Mouse (Mus musculus): Measurements from ENCODE around the gene Olfr1053. TPM values are rescaled to one million over a fixed set of nuclear protein-coding genes. Genes with fewer than 3 reads are reported as not detected.
"Not testable (repeated sequence)": the region's sequence is repeated elsewhere in the genome, so short reads cannot be mapped to it uniquely, and the experiment has no call there.

Gene Olfr1053
- polyA plus RNA-seq, 2 experiments, result not detected

DNA sequence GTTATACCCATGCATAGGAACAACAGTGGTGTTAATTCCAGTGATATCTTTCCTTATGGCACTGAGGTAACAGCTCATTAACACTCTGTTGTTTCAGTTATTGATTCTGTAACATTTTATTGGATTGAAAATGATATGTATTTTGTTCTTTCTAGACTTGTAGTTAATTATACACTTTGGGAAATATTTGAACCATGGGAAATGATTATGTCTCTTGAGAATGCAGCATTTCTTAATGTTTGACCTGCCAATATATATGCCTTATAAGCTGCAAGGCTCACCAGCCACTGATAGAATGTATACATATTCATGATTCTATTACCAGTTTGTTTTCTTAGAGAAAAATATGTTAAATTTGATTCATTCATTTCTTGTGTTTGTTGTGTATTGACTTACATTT is 22.9 kb downstream of the Olfr1053 start, which contains the start of gene Olfr1052:
Gene Olfr1052, plus strand, starts transcription at position 301 of the 400 bp plus-strand sequence.
- no peaks in the 10 kb centered on the region for H3K36me3 ChIP-seq (replicated peaks; ENCODE audit: control insufficient read depth, insufficient read depth, low read depth)
- no peaks in the 10 kb centered on the region for H3K9me3 ChIP-seq (ENCODE audit: control insufficient read depth, low read length)

DNA sequence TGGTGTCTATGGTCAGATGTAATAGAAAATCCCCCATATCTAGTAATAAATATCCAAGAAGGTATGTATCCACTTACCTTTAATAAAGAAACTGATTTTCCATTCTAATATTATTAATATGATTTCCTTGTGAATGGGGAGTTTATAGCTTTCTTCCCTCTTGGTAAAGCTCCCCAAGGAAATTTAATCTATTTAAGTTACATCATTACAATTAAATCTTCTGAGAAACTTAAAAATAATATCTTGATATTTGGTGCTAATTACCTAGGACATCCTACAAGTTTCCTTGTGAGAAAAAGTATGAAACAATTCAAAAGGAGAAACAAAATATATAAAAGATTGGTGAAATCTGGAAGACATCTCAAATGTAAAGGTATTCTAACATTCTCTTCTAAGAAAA is 36.1 kb downstream of the Olfr1053 start, which contains the start of gene Olfr1051:
Gene Olfr1051, minus strand, starts transcription at position 101 of the 400 bp plus-strand sequence.
- not testable (repeated sequence) for H3K4me3 ChIP-seq (ENCODE audit: insufficient read depth in 1 of 2, low read depth in 2 of 2, low read length in 2 of 2); H3K9ac ChIP-seq (replicated peaks); ATAC-seq (ENCODE audit: insufficient read depth)

More for the DNA sequence above, 22.9 kb downstream of the Olfr1053 start, which contains the start of gene Olfr1052:
- Histone ChIP-seq H3K9ac (replicated peaks) (no peak within 1 kb of the TSS), H3K27ac (no peak within 1 kb of the TSS), H3K27me3 (ENCODE audit: control insufficient read depth, insufficient read depth, low read length) (no peaks in the 10 kb centered on the region), H3K4me2 (ENCODE audit: low read depth) (no peak within 1 kb of the TSS), H3K4me3 (ENCODE audit: insufficient read depth in 1 of 2, low read depth in 2 of 2, low read length in 2 of 2) (no peak within 1 kb of the TSS), H3K4me1 (replicated peaks; ENCODE audit: control insufficient read depth in 2 of 2, insufficient read depth in 2 of 2, low read length in 1 of 2) (no peaks in the 10 kb centered on the region)
- ATAC-seq (ENCODE audit: insufficient read depth) (no peak), DNase-seq (ENCODE audit: low read depth in 3 of 3, low spot score in 3 of 3) (no peak)
- TF ChIP-seq EP300 (IDR thresholded peaks at IDR 0.05; ENCODE audit: low read depth) (no peak), CTCF (IDR thresholded peaks at IDR 0.05; ENCODE audit: low read depth) (no peak)

More for the DNA sequence above, 36.1 kb downstream of the Olfr1053 start, which contains the start of gene Olfr1051:
- not testable (repeated sequence) for DNase-seq (ENCODE audit: low read depth in 3 of 3, low spot score in 3 of 3); H3K27ac ChIP-seq; H3K36me3 ChIP-seq (replicated peaks; ENCODE audit: control insufficient read depth, insufficient read depth, low read depth); H3K27me3 ChIP-seq (ENCODE audit: control insufficient read depth, insufficient read depth, low read length); H3K4me1 ChIP-seq (replicated peaks; ENCODE audit: control insufficient read depth in 2 of 2, insufficient read depth in 2 of 2, low read length in 1 of 2); H3K4me2 ChIP-seq (ENCODE audit: low read depth); H3K9me3 ChIP-seq (ENCODE audit: control insufficient read depth, low read length)

Other genes starting within 250 kb of the Olfr1053 start
- not detected in 2 replicates for gene Olfr1036, start 241.3 kb downstream of the Olfr1053 start, polyA plus RNA-seq (2012; rRNA removed)
- gene Olfr1036, start 241.3 kb downstream of the Olfr1053 start, polyA plus RNA-seq (2014; fragmentation: Nextera tagmentation; extraction: Ambion mirVana), result not detected in 2 replicates
- gene Olfr1037, start 227.9 kb downstream of the Olfr1053 start, polyA plus RNA-seq (2012; rRNA removed), result not detected in 2 replicates
- gene Olfr1037, start 227.9 kb downstream of the Olfr1053 start, polyA plus RNA-seq (2014; fragmentation: Nextera tagmentation; extraction: Ambion mirVana), result not detected in 2 replicates
- gene Olfr1039, start 179.4 kb downstream of the Olfr1053 start, polyA plus RNA-seq (2012; rRNA removed), result not detected in 2 replicates
- gene Olfr1039, start 179.4 kb downstream of the Olfr1053 start, polyA plus RNA-seq (2014; fragmentation: Nextera tagmentation; extraction: Ambion mirVana), result not detected in 2 replicates
- not detected in 2 replicates for gene Olfr1040, start 168.6 kb downstream of the Olfr1053 start, polyA plus RNA-seq (2012; rRNA removed)
- not detected in 2 replicates for gene Olfr1040, start 168.6 kb downstream of the Olfr1053 start, polyA plus RNA-seq (2014; fragmentation: Nextera tagmentation; extraction: Ambion mirVana)
- not detected in 2 replicates for gene Olfr1042, start 153.4 kb downstream of the Olfr1053 start, polyA plus RNA-seq (2012; rRNA removed)
- not detected in 2 replicates for gene Olfr1042, start 153.4 kb downstream of the Olfr1053 start, polyA plus RNA-seq (2014; fragmentation: Nextera tagmentation; extraction: Ambion mirVana)
- gene Olfr1043, start 147.8 kb downstream of the Olfr1053 start, polyA plus RNA-seq (2012; rRNA removed), result not detected in 2 replicates
- not detected in 2 replicates for gene Olfr1043, start 147.8 kb downstream of the Olfr1053 start, polyA plus RNA-seq (2014; fragmentation: Nextera tagmentation; extraction: Ambion mirVana)
- gene Olfr1044, start 137.5 kb downstream of the Olfr1053 start, polyA plus RNA-seq (2012; rRNA removed), result not detected in 2 replicates
- not detected in 2 replicates for gene Olfr1044, start 137.5 kb downstream of the Olfr1053 start, polyA plus RNA-seq (2014; fragmentation: Nextera tagmentation; extraction: Ambion mirVana)
- not detected in 2 replicates for gene Olfr52, start 129.6 kb downstream of the Olfr1053 start, polyA plus RNA-seq (2012; rRNA removed)
- not detected in 2 replicates for gene Olfr52, start 129.6 kb downstream of the Olfr1053 start, polyA plus RNA-seq (2014; fragmentation: Nextera tagmentation; extraction: Ambion mirVana)
- not detected in 2 replicates for gene Olfr1045, start 112.3 kb downstream of the Olfr1053 start, polyA plus RNA-seq (2012; rRNA removed)
- gene Olfr1045, start 112.3 kb downstream of the Olfr1053 start, polyA plus RNA-seq (2014; fragmentation: Nextera tagmentation; extraction: Ambion mirVana), result not detected in 2 replicates
- gene Olfr1046, start 96.0 kb downstream of the Olfr1053 start, polyA plus RNA-seq (2012; rRNA removed), result not detected in 2 replicates
- not detected in 2 replicates for gene Olfr1046, start 96.0 kb downstream of the Olfr1053 start, polyA plus RNA-seq (2014; fragmentation: Nextera tagmentation; extraction: Ambion mirVana)
- gene Olfr1047, start 83.9 kb downstream of the Olfr1053 start, polyA plus RNA-seq (2012; rRNA removed), result not detected in 2 replicates
- not detected in 2 replicates for gene Olfr1047, start 83.9 kb downstream of the Olfr1053 start, polyA plus RNA-seq (2014; fragmentation: Nextera tagmentation; extraction: Ambion mirVana)
- gene Olfr1048, start 75.0 kb downstream of the Olfr1053 start, polyA plus RNA-seq (2012; rRNA removed), result not detected in 2 replicates
- not detected in 2 replicates for gene Olfr1048, start 75.0 kb downstream of the Olfr1053 start, polyA plus RNA-seq (2014; fragmentation: Nextera tagmentation; extraction: Ambion mirVana)
- gene Olfr1049, start 57.0 kb downstream of the Olfr1053 start, polyA plus RNA-seq (2012; rRNA removed), result not detected in 2 replicates
- not detected in 2 replicates for gene Olfr1049, start 57.0 kb downstream of the Olfr1053 start, polyA plus RNA-seq (2014; fragmentation: Nextera tagmentation; extraction: Ambion mirVana)
- not detected in 2 replicates for gene Olfr1051, start 36.2 kb downstream of the Olfr1053 start, polyA plus RNA-seq (2012; rRNA removed)
- not detected in 2 replicates for gene Olfr1051, start 36.2 kb downstream of the Olfr1053 start, polyA plus RNA-seq (2014; fragmentation: Nextera tagmentation; extraction: Ambion mirVana)
- gene Olfr1052, start 22.8 kb downstream of the Olfr1053 start, polyA plus RNA-seq (2012; rRNA removed), result not detected in 2 replicates
- not detected in 2 replicates for gene Olfr1052, start 22.8 kb downstream of the Olfr1053 start, polyA plus RNA-seq (2014; fragmentation: Nextera tagmentation; extraction: Ambion mirVana)
- gene Olfr1054, start 20.1 kb upstream of the Olfr1053 start, polyA plus RNA-seq (2012; rRNA removed), result not detected in 2 replicates
- gene Olfr1054, start 20.1 kb upstream of the Olfr1053 start, polyA plus RNA-seq (2014; fragmentation: Nextera tagmentation; extraction: Ambion mirVana), result not detected in 2 replicates
- gene Olfr1055, start 35.0 kb upstream of the Olfr1053 start, polyA plus RNA-seq (2012; rRNA removed), result not detected in 2 replicates
- gene Olfr1055, start 35.0 kb upstream of the Olfr1053 start, polyA plus RNA-seq (2014; fragmentation: Nextera tagmentation; extraction: Ambion mirVana), result not detected in 2 replicates
- gene Olfr1056, start 47.2 kb upstream of the Olfr1053 start, polyA plus RNA-seq (2012; rRNA removed), result not detected in 2 replicates
- not detected in 2 replicates for gene Olfr1056, start 47.2 kb upstream of the Olfr1053 start, polyA plus RNA-seq (2014; fragmentation: Nextera tagmentation; extraction: Ambion mirVana)
- gene Olfr1057, start 63.1 kb upstream of the Olfr1053 start, polyA plus RNA-seq (2012; rRNA removed), result not detected in 2 replicates
- not detected in 2 replicates for gene Olfr1057, start 63.1 kb upstream of the Olfr1053 start, polyA plus RNA-seq (2014; fragmentation: Nextera tagmentation; extraction: Ambion mirVana)
- not detected in 2 replicates for gene Olfr1058, start 73.3 kb upstream of the Olfr1053 start, polyA plus RNA-seq (2012; rRNA removed)
- not detected in 2 replicates for gene Olfr1058, start 73.3 kb upstream of the Olfr1053 start, polyA plus RNA-seq (2014; fragmentation: Nextera tagmentation; extraction: Ambion mirVana)
- gene Olfr1061, start 98.8 kb upstream of the Olfr1053 start, polyA plus RNA-seq (2012; rRNA removed), result not detected in 2 replicates
- gene Olfr1061, start 98.8 kb upstream of the Olfr1053 start, polyA plus RNA-seq (2014; fragmentation: Nextera tagmentation; extraction: Ambion mirVana), result not detected in 2 replicates
- gene Olfr1062, start 111.5 kb upstream of the Olfr1053 start, polyA plus RNA-seq (2012; rRNA removed), result not detected in 2 replicates
- gene Olfr1062, start 111.5 kb upstream of the Olfr1053 start, polyA plus RNA-seq (2014; fragmentation: Nextera tagmentation; extraction: Ambion mirVana), result not detected in 2 replicates
- gene Olfr1065, start 135.3 kb upstream of the Olfr1053 start, polyA plus RNA-seq (2012; rRNA removed), result not detected in 2 replicates
- gene Olfr1065, start 135.3 kb upstream of the Olfr1053 start, polyA plus RNA-seq (2014; fragmentation: Nextera tagmentation; extraction: Ambion mirVana), result not detected in 2 replicates
- gene Olfr1066, start 141.0 kb upstream of the Olfr1053 start, polyA plus RNA-seq (2012; rRNA removed), result not detected in 2 replicates
- gene Olfr1066, start 141.0 kb upstream of the Olfr1053 start, polyA plus RNA-seq (2014; fragmentation: Nextera tagmentation; extraction: Ambion mirVana), result not detected in 2 replicates
- gene Olfr228, start 172.1 kb upstream of the Olfr1053 start, polyA plus RNA-seq (2012; rRNA removed), result not detected in 2 replicates
- gene Olfr228, start 172.1 kb upstream of the Olfr1053 start, polyA plus RNA-seq (2014; fragmentation: Nextera tagmentation; extraction: Ambion mirVana), result not detected in 2 replicates
- gene Olfr1076, start 193.2 kb upstream of the Olfr1053 start, polyA plus RNA-seq (2012; rRNA removed), result not detected in 2 replicates
- not detected in 2 replicates for gene Olfr1076, start 193.2 kb upstream of the Olfr1053 start, polyA plus RNA-seq (2014; fragmentation: Nextera tagmentation; extraction: Ambion mirVana)
- gene Olfr1079, start 227.2 kb upstream of the Olfr1053 start, polyA plus RNA-seq (2012; rRNA removed), result not detected in 2 replicates
- not detected in 2 replicates for gene Olfr1079, start 227.2 kb upstream of the Olfr1053 start, polyA plus RNA-seq (2014; fragmentation: Nextera tagmentation; extraction: Ambion mirVana)
- not detected in 2 replicates for gene Olfr1080, start 243.0 kb upstream of the Olfr1053 start, polyA plus RNA-seq (2012; rRNA removed)
- not detected in 2 replicates for gene Olfr1080, start 243.0 kb upstream of the Olfr1053 start, polyA plus RNA-seq (2014; fragmentation: Nextera tagmentation; extraction: Ambion mirVana)

Measured in liver, embryonic 14.5 days (tissue).